Mouse (Mus musculus) v-Abl transformed pro-B cells (cell line): ENCODE results near the gene 4930519P11Rik.

Experiments used
- in situ Hi-C, 2 experiments: fragments of 400-800 bp; cut with MboI; formaldehyde crosslinking; loops; one replicate each; pipeline ENCODE4 v1.15.1; 2025; ENCODE audit not compliant: unreplicated experiment in 2 of 2

Gene 4930519P11Rik

DNA sequence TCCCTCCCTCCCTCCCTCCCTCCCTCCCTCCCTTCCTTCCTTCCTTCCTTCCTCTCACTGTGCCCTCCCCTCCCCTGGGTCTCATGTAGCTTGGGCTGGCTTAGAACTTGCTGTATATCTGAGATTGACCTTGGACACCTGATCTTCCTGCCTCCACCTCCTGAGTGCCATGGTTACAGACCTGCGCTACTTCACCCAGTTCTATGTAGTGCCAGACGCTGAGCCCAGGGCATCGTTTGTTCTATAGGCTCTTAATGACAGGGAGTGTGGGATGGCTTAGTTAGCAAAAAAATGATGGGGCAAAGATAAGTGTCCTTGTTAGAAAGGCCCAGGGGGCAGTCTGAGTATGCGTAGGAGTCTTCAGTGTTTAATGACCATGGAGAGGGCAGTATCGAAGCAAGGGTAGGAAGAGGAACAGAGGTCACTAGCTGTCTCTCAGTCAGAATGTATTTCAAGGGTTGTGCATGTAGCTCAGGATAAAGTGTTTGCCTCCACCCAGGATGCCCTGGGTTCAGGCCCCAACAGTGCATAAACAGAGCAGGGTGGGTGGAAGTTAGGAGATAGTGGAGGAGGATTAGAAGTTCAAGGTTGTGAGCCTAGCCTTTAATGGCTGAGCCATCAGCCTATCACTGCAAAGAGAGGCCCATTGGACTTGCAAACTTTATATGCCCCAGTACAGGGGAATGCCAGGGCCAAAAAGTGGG, 20.0 kb upstream of the 4930519P11Rik start:
- in situ Hi-C loops = no loop called here

- in situ Hi-C loops = no loop called here
These were observed 19.1 kb upstream of the 4930519P11Rik start for GRCm38 (mm10) chr2:154632203-154632780.

GRCm38 (mm10) chr2:154630531-154630930, 17.3 kb upstream of the 4930519P11Rik start:
- in situ Hi-C loops = no loop called here

GRCm38 (mm10) chr2:154624137-154624536, 10.9 kb upstream of the 4930519P11Rik start:
- in situ Hi-C loops = no loop called here

DNA sequence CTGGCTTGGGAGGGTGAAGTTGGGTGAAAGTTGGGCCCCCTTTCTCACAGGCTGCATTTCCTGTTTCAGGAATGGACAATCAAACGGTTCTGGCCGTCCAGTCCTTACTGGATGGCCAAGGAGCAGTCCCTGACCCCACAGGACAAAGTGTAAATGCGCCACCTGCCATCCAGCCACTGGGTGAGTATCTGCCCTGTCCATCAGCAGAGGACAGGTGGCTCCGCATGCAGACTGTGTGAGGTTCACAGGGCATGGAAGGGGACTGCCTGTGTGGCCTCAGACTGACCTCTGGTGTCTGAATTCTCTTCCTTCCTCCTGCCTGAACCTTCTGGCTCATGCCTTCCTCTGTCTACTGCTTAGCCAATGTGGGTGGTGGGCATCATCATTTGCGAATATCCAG, 8.4 kb upstream of the 4930519P11Rik start:
- in situ Hi-C loops = no loop called here

DNA sequence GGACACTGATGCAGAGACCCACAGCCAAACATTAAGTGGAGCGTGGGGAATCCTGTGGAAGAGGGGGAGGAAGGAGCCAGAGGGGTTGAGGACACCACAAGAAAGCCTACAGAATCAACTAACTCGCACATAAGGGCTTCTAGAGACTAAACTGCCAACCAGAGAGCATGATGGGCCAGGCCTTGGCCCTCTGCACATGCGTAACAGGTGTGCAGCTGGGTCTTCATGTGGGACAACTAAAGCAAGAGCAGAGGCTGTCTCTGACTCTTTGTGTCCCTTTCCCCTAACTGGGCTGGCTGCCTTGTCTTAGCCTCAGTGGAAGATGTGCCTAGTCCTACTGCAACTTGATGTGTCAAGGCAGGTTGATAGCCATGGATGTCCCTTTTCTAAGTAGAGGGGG, 3.8 kb upstream of the 4930519P11Rik start:
- in situ Hi-C loops = loop anchor here (10.0 kb wide), 1 partner anchor 202 kb away; no protein-coding TSS in a partner anchor

- in situ Hi-C loops = loop anchor here (10.0 kb wide), 1 partner anchor 201 kb away; no protein-coding TSS in a partner anchor
These were observed 2.4 kb upstream of the 4930519P11Rik start for GRCm38 (mm10) chr2:154615674-154616073.

DNA sequence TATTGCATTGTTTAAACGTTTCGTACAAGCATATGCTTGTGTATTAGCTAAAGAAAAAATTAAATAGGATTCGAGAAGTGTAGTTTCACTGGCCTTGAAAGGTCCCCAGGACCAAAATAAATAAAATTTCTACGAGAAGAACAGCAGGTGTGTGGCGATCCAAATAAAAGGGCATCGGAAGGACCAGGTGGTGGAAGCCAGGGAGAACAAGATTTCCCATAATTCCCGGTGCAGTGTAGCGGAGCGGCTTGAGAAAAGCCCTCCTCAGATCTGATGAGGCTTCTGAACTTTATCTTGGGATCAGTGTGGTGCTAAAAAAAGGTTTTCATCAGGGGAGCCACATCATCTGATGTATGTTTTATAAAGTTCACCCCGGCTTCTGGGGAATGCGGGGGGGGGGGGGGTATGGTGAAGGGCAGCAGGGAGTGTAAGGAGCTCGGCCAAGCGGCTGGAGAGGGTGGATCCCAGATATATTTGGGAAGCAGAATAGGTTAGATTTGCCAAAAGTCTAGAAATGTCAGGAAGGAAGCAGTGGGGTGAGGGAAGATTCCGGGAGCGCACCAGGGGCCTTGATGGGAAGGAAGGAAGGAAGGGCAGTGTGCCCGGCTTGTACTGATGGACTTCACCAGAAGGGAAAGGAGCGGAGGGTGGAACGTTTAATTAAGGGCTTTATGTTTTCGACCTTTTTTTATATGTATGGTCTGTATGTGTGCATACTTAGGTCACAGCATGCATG, 1.8 kb upstream of the 4930519P11Rik start:
- in situ Hi-C loops = loop anchor here (10.0 kb wide), 1 partner anchor 200 kb away; no protein-coding TSS in a partner anchor

DNA sequence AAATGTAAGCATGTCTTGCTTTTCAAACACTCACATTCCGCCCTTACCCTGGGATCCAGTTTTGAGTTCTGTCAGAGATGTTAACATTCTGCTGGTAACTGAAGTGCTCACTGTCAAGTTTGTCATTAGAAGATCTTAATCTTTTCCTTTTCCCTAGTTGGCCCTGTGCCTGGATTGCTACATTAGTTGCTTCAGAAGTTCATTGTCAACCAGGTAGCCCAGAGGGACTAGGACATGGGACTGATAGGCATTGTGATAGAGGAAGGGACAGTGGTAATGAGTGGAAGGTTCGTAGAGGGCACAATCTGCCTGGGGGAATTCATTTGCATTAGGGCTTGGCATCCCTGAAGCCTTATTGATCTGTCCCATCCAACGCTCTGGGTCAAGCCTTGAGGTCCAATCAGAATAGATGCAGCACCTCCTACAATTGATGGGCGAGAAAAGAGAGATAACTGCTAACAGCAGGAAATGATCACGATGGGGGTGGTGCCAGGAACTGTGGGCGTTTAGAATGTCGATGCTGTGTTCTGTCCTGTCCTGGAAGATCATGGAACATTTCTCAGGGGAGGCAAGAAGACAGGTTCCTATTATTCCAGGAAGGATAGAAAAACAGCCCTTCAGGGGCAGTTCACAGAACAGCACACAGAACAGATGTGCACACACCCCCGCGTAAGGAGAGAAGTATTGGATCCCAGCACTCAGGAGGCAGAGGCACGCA, 4.0 kb downstream of the 4930519P11Rik start:
- in situ Hi-C loops = no loop called here

DNA sequence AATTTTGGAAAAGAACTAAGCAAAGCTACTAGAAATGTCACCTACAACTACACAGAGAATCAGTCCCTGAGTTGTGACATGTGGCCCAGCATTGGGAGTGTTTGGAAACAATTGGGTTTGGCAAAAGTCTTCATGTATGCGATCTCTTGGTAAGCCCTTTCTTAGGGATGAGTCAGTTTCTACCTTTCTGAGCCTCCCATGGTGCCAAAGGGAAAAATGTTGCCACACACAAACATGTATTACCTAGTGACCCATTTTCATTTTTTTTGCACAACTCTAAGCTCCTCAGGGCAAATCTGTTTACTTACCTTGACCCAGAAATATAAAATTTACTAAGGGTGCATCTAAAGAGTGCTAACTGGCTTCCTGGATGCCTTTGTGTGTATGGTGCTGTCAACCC, 6.3 kb downstream of the 4930519P11Rik start:
- in situ Hi-C loops = no loop called here

- in situ Hi-C loops = no loop called here
These were observed 9.1 kb downstream of the 4930519P11Rik start for GRCm38 (mm10) chr2:154604156-154604555.

DNA sequence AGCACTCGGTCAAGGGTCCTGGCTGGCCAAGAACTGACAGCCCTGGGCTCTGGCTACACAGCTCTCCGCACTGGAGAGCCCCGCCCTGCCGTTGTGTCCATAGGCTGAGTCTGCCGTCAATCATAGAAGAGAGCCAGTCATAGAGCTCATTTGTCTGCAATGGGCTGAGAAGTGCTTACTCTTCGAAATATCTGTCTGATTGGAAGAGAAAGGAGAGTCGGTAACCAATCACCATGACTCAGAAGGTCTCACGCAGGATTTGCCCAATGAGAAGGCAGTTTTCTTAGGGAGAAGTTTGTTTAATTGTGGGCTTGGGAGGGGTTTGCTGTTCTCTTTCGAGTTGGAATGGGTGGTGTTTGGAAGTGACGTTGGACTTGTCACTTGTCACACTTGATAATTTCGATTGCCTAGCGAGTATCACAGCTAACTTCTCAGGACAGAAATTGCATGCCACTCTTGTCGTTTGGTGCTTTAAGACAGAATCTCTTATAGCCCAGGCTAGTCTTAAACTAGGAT, 9.5 kb downstream of the 4930519P11Rik start, which contains the start of gene Pxmp4:
Gene Pxmp4, minus strand, starts transcription at position 71 of the 516 bp plus-strand sequence.
- in situ Hi-C loops = no loop called here

DNA sequence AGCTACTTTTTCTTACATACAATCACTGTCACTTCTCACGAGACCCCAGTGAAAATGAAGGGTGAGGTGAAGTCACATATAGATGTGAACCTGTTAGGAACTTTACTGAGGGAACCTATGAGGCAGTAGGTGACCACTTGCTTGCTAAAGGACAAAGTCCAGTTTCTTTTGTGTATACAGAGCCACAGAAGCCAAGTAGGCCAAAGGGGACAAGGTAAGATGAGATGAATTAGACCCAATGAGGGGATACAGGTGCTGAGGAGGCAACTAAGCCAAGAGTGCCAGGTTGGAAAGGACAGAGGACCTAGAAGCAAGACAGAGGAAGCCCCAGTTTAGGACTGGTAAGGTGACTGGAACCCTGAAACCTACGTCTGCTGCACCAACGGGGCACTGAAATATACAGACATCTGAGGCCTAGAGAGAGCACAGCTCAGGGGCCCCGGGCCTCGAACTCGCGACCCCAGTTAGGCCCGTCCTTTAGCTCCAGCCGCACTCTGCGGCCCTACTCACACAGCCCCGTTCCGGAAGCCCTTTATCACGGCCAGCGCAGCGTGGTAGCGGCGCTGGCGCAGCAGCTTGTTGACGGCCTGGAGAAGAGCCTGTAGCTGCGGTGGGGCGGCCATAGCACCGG, 10.1 kb downstream of the 4930519P11Rik start:
- in situ Hi-C loops = no loop called here

DNA sequence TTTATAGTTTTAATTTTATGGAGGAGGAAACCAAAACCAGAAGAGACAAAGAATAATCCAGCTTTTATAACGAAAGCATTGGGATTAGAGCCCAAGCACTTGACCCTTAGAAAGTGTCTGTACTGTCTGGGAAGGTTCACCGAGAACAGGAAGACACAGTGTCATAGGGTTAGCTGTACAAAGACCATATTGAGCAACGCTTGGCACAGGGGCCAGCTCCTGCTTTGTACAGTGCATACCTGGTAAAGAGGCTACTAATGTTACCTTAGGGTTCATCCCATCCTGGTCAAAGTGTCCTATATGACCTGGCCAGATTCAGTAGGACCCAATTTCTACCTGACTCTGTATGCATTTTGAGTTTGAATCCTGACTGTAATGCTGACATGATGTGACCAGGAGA, 11.9 kb downstream of the 4930519P11Rik start:
- in situ Hi-C loops = no loop called here

DNA sequence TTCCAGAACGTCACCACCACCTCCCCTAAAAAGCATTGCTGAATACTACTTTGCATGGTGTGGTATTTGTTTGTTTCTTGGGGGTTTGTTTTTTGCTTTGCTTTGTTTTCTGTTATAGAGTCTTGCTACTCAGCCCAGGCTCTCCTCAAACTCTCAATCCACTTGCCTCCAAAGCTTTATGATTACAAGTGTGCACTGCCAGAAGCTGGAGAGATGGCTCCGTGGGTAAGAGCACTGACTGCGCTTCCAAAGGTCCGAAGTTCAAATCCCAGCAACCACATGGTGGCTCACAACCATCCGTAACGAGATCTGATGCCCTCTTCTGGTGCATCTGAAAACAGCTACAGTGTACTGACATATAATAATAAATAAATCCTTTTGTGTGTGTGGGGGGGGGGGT, 12.7 kb downstream of the 4930519P11Rik start:
- in situ Hi-C loops = no loop called here

DNA sequence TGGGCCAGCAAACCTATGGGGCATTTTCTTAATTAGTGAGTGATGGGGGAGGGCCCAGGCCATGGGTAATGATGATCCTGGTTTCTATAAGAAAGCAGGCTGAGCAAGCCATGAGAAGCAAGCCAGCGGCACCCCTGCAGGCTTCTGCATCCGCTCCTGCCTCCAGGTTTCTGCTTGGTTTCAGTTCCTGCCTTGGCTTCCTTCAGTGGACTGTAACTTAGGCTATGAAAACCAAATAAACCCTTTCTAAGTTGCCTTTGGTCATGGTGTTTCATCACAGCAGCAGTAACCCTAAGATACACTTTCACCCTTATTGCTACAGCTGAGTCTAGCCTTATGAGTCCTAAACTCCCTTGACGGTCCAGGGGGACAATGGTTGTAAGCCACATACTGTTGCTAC, 15.8 kb downstream of the 4930519P11Rik start:
- in situ Hi-C loops = no loop called here

GRCm38 (mm10) chr2:154595775-154596174, 17.5 kb downstream of the 4930519P11Rik start:
- in situ Hi-C loops = no loop called here

DNA sequence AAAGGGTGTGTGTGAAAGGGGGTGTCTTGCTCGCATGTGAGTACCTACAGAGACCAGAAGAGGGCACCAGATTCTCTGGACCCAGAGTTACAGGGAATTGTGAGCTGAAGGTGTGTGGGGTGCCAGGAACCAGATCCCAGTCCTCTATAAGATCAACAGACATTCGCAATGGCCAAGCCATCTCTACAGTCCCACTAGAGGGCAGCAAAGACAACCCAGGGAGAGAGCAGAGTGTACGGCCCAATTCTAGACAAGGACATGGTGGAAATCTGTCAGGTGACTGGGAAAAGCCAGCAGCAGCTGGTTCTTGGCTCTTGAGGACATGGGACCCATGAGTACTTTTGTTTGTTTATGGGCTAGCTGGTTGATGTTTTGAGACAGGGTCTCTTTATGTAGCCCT, 20.2 kb downstream of the 4930519P11Rik start:
- in situ Hi-C loops = loop anchor here in 1 of 2 experiments (5.0 kb wide), 1 partner anchor 176 kb away; no protein-coding TSS in a partner anchor

GRCm38 (mm10) chr2:154591239-154591638, 22.0 kb downstream of the 4930519P11Rik start:
- in situ Hi-C loops = loop anchor here in 1 of 2 experiments (5.0 kb wide), 1 partner anchor 174 kb away; no protein-coding TSS in a partner anchor

- in situ Hi-C loops = no loop called here
These were observed 24.2 kb downstream of the 4930519P11Rik start for GRCm38 (mm10) chr2:154589051-154589450.
